Mouse (Mus musculus) liver (tissue): ENCODE measurements around the gene Fam117b.

Experiments
- DNase-seq: peaks from one replicate; pipeline ENCODE4 v3.0.0-alpha.2; 2020; ENCODE audit warnings: mixed read lengths

Gene Fam117b

GRCm38 (mm10) chr1:59912413-59913157 is at the start of gene Fam117b:
TSS of gene Fam117b (plus strand) at chr1:59913006.
- DNase-seq: peak; percentile 99

DNA sequence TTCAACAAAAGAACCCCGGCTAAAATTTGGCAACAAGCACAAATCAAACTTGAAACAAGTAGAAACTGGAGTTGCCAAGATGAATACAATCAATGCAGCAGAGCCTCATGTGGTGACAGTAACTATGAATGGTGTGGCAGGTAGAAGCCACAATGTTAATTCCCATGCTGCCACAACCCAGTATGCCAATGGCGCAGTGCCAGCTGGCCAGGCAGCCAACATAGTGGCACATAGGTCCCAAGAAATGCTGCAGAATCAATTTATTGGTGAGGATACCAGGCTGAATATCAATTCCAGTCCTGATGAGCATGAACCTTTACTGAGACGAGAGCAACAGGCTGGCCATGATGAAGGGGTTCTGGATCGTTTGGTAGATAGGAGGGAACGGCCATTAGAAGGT is 44.8 kb upstream of the Fam117b start:
- no peak for DNase-seq

DNA sequence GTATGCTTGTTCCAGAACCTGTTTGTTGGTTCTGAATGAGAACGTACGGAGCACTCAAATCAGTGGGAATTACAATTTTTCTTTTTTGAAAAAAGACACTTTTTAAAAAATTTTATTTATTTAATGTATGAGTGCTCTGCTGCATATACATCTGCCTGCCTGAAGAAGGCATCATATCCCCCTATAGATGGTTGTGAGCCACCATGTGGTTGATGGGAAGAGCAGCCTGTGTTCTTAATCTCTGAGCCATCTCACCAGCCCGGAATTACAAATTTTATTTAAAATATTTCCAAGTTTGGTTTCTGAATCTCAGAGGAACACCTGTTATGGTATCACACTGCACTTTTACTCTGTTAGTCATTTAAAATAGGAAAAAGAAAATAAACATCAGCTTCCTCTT is 38.8 kb upstream of the Fam117b start:
- DNase-seq: no peak

GRCm38 (mm10) chr1:59878098-59878497 is 34.7 kb upstream of the Fam117b start:
- DNase-seq: no peak

DNA sequence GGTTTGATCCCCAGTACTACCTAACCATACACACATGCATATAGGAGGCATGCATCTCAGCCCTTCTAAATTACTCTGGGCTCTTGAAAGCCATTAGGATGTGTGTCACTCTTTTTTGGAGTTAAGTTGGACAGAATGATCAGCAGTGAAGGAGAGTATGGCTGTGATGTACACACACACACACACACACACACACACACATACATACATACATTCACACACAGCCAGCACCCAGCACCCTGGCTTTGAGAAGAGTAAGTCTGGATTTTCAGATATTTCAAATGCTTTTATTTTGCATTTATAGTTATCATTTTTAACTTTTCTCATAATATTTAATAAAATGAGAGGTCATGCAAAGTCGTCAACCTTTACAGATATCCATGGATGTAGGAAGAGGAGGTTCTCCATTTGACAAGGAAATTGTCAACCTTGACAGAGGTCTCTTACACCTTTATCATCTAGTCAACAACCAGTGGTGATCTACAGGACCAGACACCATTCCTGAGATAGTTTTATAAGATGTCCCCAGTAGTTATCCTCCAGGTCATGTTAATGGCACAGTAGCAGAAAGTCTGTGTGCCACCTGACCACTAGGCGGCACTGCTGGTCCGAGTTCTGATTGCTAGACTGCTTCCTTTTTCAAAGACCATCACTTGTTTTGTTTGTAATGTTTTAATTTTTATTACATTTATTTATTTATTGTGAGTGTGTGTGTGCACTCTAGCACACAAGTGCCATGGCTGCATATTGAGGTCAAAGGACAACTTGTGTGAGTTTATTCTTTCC is 29.3 kb upstream of the Fam117b start:
- DNase-seq: peak; percentile 82

DNA sequence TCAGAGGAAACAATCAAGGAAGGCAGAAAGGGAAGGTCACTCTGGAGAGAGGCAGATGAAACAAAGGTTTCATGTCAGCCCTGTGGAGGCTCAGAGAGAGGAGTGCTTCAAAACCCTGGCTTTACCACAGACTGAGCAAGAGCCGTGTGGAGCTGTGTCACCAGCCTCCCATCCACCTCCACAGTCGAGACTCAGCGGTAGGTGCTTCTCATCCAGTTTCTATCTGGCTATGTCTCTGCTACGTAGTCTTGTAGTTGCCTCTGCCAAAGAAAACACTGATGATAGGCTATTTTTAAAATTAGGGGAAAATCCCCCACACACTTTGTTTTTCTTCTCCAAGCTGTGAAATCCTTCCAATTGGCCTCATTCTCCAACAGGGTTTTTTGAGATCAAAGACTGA is 25.9 kb upstream of the Fam117b start:
- no peak for DNase-seq

GRCm38 (mm10) chr1:59888018-59888417 is 24.8 kb upstream of the Fam117b start:
- DNase-seq: no peak

- DNase-seq: no peak
Observed at GRCm38 (mm10) chr1:59891185-59891584, 21.6 kb upstream of the Fam117b start.

DNA sequence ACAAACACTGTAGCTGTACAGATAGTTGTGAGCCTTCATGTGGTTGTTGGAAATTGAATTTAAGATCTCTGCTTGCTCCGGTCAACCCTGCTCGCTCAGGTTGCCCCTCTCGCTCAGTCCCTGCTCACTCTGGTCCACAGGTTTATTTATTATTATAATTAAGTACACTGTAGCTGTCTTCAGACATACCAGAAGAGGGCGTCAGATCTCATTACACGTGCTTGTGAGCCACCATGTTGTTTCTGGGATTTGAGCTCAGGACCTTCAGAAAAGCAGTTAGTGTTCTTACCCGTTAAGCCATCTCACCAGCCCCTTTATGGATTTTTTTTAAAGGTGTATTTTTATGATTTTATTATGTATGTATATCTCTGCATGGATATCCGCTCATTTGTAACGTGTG is 20.0 kb upstream of the Fam117b start:
- no peak for DNase-seq

GRCm38 (mm10) chr1:59894025-59894424 is 18.8 kb upstream of the Fam117b start:
- peak; percentile 44 for DNase-seq

DNA sequence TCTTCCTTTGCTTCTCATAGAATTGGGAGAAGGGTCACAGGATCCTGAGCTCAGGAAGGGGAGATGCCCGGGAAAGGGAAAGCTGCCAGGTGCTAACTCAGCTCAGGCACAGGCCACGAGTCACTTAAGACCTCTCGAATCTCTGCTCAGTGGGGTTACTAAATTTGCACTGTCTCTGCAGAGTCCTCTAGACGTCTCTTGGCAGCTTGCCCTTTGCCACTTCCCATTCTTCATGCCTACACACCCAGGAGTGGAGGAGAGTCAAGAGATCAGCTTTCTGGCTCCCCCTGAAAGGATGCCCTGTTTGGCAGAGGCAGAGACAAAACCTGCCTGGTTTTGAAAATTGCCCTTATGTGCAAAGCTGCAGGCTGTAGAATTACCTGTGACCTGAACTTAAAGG is 17.4 kb upstream of the Fam117b start:
- DNase-seq: no peak

DNA sequence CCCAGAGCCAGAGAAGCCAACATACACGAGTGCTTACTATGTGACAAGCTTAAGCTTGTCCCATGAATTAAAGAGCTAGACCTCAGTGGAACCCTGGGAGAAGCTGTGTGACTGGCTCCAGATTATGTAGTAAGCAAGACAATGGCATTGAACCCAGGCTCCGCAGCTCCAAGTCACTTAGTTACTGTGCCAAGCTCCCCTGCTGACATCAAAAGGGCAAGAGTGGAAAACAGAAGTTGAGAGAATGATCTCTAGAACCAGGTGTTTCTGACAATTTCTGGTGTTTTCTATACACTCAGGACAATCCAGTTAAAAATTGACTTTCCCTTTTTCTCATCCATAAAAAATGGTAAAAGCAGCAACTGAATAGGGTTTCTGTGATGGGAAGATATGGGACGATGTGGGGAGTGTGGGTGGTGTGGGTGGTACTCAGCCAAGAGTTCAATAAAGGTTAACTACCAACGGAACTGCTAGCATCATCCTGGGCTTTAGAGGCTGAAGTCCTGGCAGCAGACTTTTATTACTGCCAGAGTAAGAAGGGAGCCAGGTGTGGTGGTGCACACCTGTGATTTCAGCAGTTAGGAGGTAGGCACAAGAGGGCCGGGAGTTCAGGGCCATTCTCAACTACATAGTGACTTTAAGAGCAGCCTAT is 15.5 kb upstream of the Fam117b start:
- no peak for DNase-seq

- no peak for DNase-seq
Observed at GRCm38 (mm10) chr1:59899679-59900078, 13.1 kb upstream of the Fam117b start.

- peak; percentile 16 for DNase-seq
Observed at GRCm38 (mm10) chr1:59901082-59901876, 11.5 kb upstream of the Fam117b start.

DNA sequence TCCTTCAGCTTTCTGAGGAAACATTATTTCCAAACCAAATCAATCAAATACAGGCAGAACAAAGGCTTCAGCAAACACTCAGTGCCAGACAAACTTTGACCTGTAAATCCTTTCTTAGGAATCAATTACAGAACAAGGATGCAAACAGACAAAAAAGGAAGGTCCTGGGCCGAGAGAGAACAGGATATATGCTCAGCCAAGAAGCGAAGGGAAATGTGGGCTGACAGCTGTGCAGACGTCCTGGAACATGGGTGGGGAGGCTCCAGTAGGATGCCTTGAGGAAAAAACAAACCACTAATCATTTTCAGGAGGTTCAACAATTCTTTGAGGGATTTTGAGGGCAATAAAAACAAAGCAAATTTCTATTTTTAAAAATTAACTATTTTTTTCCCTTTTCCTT is 10.2 kb upstream of the Fam117b start:
- DNase-seq: no peak

GRCm38 (mm10) chr1:59904630-59905295 is 8.0 kb upstream of the Fam117b start:
- DNase-seq: no peak

DNA sequence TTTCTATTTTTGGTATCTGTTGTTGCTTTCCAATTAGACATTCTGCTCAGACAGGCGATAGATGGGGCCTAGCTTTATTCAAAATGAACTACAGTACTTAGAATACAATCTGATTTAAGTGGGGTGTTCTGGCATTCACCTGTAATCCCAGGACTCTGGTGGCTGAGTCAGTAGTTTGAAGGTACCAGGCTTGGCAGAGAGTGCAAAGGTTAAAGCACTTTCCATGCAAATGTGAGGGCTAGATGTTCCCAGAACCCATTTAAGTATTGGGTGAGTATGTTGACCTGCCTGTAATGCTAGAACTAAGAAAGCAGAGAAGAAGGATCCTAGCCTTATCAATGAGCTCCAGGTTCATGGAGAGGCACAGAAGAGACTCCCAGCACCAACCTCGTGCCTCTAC is 6.9 kb upstream of the Fam117b start:
- DNase-seq: no peak

DNA sequence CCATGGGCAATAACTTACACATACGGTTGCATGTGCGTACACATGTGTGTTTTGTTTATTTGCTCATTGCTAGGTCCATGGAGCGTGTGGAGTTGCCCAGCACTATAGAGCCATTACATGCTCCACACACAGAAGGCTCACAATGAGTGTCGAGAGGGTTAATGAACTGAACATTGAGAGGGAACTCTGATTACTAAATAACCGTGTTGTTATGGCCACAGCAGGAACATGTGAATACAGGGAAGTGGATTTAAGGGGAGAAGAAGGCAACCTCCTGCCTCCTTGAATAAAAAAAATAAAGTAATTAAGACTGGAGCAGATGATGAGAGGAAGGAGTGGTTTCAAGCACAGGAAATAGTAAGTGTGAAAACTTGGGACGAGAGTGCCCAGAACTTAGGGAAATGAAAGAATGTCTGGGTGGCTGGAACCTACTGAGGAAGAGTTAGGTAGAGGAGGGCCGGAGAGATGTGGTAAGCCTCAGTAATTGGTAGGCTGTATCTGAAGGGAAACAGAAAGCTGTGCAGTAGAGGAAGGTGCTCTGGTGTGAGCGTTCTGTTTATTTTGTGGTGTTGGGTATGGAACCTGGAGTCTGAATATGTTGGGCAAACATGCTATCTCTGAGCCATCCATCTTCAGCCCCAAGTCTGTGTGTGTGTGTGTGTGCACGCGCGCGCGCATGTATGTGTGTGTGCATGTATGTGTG is 5.8 kb upstream of the Fam117b start:
- DNase-seq: no peak

DNA sequence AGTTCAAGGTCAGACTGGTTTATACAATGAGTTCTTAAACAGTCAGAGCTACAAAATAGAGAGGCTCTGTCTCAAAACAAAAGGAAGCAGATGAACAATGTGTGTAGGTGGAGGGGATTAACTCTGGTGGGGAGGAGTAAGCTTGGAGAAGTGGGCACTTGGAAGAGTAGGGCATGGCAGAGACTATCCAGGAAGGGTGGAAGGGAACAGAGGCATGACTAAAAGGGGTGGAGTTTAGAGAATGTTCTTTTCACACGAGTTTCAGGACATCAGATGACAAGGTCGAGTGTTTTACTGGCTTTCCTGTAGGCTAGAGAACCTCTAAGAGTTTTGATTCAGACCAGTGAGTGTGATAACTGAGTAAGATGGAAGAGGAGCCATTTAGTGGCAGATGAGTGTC is 5.1 kb upstream of the Fam117b start:
- no peak for DNase-seq

DNA sequence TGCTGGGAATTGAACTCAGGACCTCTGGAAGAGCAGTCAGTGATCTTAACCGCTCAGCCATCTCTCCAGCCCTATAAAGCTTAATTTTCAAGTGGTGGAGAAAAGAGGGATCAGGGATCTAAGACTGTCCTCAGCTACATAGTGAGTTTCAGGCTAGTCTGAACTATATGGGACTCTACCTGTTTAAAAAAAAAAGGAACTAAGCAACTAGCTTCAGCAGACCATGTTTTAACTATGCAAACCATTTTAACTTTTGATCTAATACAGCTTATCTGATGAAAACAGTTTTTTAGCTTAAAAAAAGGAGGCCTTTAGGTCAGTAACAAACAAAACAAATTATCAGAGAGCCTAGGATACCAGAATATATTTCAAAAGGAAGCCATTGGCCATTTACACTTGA is 1.9 kb upstream of the Fam117b start:
- DNase-seq: no peak

DNA sequence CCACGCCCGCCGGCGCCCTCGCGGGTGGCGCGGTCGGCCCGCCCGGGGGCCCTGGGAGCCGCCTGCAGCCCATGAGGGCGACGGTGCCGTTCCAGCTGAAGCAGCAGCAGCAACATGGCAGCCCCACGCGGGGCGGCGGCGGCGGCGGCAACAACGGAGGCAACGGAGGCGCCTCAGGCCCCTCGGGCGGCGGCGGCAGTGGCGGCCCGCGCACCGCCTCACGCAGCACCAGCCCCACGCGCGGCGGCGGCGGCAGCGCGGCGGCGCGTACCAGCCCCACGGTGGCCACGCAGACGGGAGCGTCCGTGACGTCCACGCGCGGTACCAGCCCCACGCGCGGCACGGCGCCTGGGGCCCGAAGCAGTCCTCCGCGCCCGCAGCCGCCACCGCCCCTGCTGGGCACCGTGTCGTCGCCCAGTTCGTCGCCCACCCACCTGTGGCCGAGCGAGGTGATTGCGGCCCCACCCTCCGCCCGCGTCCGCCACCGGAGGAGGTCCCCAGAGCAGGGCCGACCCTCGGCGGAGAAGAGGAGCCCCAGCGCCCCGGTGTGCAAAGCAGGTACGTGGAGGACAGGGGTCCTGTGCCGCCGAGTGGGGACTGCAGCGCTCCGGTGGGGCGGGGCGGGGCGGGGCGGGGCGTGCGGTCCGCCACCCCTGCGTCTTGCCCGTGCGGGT is 526 bp downstream of the Fam117b start:
- peak; percentile 67 for DNase-seq
